Mouse (Mus musculus): ENCODE data around the gene Gm9.
"Not testable (repeated sequence)": the region's sequence is repeated elsewhere in the genome, so short reads cannot be mapped to it uniquely, and the experiment has no call there.

Gm9 gene

GRCm38 (mm10) chrX:37210941-37211340, at the start of gene Gm9:
TSS of gene Gm9 (minus strand) at chrX:37211041.
- DNase-seq (ENCODE audit: low spot score), result no peak

- not testable (repeated sequence) for DNase-seq (ENCODE audit: low spot score)
These were observed 38.8 kb upstream of the Gm9 start, which contains the start of gene Rhox3a for GRCm38 (mm10) chrX:37249619-37250018. TSS of gene Rhox3a (plus strand) at chrX:37249919.

- not testable (repeated sequence) for DNase-seq (ENCODE audit: low spot score)
These were observed 33.8 kb upstream of the Gm9 start, which contains the start of gene Rhox2a for GRCm38 (mm10) chrX:37244676-37245075. TSS of gene Rhox2a (plus strand) at chrX:37244976.

- DNase-seq (ENCODE audit: low spot score), result not testable (repeated sequence)
These were observed 11.3 kb upstream of the Gm9 start, which contains the start of gene Rhox1 for GRCm38 (mm10) chrX:37222158-37222557. TSS of gene Rhox1 (minus strand) at chrX:37222258.

- no peak for DNase-seq (ENCODE audit: low spot score)
These were observed 12.2 kb downstream of the Gm9 start for GRCm38 (mm10) chrX:37198676-37199075.

- DNase-seq (ENCODE audit: low spot score), result peak; percentile 34
These were observed 19.0 kb downstream of the Gm9 start for GRCm38 (mm10) chrX:37191744-37192379.

GRCm38 (mm10) chrX:37191105-37191743, 19.6 kb downstream of the Gm9 start, which contains the start of the genes Ndufa1 and Rnf113a1:
TSS of gene Ndufa1 (minus strand) at chrX:37191163.
TSS of gene Rnf113a1 (plus strand) at chrX:37191245.
- peak; percentile 80 for DNase-seq (ENCODE audit: low spot score)

GRCm38 (mm10) chrX:37190755-37191104, 20.1 kb downstream of the Gm9 start:
- DNase-seq (ENCODE audit: low spot score), result no peak

GRCm38 (mm10) chrX:37184401-37184800, 26.4 kb downstream of the Gm9 start:
- not testable (repeated sequence) for DNase-seq (ENCODE audit: low spot score)

GRCm38 (mm10) chrX:37168742-37169141, 42.1 kb downstream of the Gm9 start, which contains the start of gene Akap14:
TSS of gene Akap14 (minus strand) at chrX:37168842.
- no peak for DNase-seq (ENCODE audit: low spot score)

GRCm38 (mm10) chrX:37167085-37167484, 43.8 kb downstream of the Gm9 start:
- peak; percentile 75 for DNase-seq (ENCODE audit: low spot score)

- no peak for DNase-seq (ENCODE audit: low spot score)
These were observed 47.7 kb downstream of the Gm9 start for GRCm38 (mm10) chrX:37163115-37163514.

GRCm38 (mm10) chrX:37161169-37161568, 49.7 kb downstream of the Gm9 start:
- DNase-seq (ENCODE audit: low spot score), result no peak
